Mouse (Mus musculus) kidney, adult 2 months (tissue): Measurements from ENCODE around the gene Phactr1. TPM values are rescaled to one million over a fixed set of nuclear protein-coding genes. Genes with fewer than 3 reads are reported as not detected.

Source experiments
- DNase-seq: peaks from one replicate; pipeline ENCODE4 v3.0.0; 2021
- H3K27ac ChIP-seq: fragments of 200-500 bp; 2 replicates; pipeline ENCODE4 v1.5.1; 2012; ENCODE audit warnings: low read depth, low read length, control low read depth, inconsistent platforms; ENCODE audit not compliant: insufficient read depth
- H3K27me3 ChIP-seq: fragments of 200-500 bp; replicated peaks from 2 replicates; pipeline ENCODE4 v1.6.1; 2012; ENCODE audit warnings: mild to moderate bottlenecking, moderate library complexity, low read length, inconsistent platforms; ENCODE audit not compliant: control insufficient read depth, insufficient read depth
- H3K36me3 ChIP-seq: fragments of 200-500 bp; 2 replicates; pipeline ENCODE4 v1.6.1; 2012; ENCODE audit warnings: mild to moderate bottlenecking, moderate library complexity, low read length, inconsistent platforms; ENCODE audit not compliant: control insufficient read depth, insufficient read depth
- H3K4me1 ChIP-seq: fragments of 200-500 bp; 2 replicates; pipeline ENCODE4 v1.6.1; 2011; ENCODE audit warnings: low read length; ENCODE audit not compliant: control insufficient read depth, insufficient read depth
- H3K4me3 ChIP-seq: fragments of 200-500 bp; 2 replicates; pipeline ENCODE4 v1.5.1; 2011; ENCODE audit warnings: mild to moderate bottlenecking, low read depth, low read length, control low read depth; ENCODE audit not compliant: insufficient read depth
- CTCF ChIP-seq: fragments of 200-500 bp; conservative IDR thresholded peaks from 2 replicates; pipeline ENCODE4 v1.5.1; 2011; ENCODE audit warnings: low read depth, mild to moderate bottlenecking, control low read depth, low read length, moderate library complexity, mixed read lengths; ENCODE audit not compliant: insufficient read depth, insufficient read length
- POLR2A ChIP-seq: fragments of 200-500 bp; IDR thresholded peaks from one replicate; pipeline ENCODE4 v1.6.1; 2011; ENCODE audit warnings: low read depth, low read length, control low read depth
- WGBS: fragments of 180-500 bp; shearing (Covaris S2); methylation state at CpG from one replicate; pipeline ENCODE4 v1.1.7; 2018; 5-methylcytosine and 5-hydroxymethylcytosine counted together
- polyA plus RNA-seq: library from polyadenylated mRNA; depleted of rRNA; stranded (reverse); fragments of >200 nt; gene quantifications from 2 replicates; pipeline ENCODE4 v1.2.3, GENCODE M21; 2012

Gene Phactr1
- polyA plus RNA-seq, 1 experiment, result 8.9 TPM

DNA sequence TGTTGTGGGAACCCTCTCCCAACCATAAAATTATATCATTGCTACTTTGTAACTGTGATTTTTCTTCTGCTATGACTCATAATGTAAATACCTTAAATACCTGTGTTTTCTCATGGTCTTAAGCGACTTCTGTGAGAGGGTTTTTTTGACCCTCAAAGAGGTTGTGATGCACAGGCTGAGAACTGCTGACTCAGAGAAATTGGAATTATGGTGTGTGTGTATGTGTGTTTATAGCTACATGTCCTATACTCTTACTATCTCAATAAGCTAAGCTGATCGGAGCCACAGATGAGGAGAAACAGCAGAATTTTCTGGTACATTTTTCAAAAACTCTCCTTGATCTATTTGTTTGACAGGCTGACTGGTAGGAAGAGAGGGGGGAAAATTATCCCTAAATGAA is 239.6 kb downstream of the Phactr1 start:
- H3K36me3 ChIP-seq, result no peaks in the 10 kb centered on the region
- no peak for DNase-seq
- no peaks in the 10 kb centered on the region for H3K27me3 ChIP-seq
- TF ChIP-seq POLR2A (no peak), CTCF (no peak)
- H3K4me1 ChIP-seq, result peaks cover 4% of the 10 kb centered on the region; the same call in 1 of the 2 replicates
- H3K4me3 ChIP-seq, result no peak overlapping the region
- WGBS, result 92% methylated on average over 2 of the region's 2 CpGs
- H3K27ac ChIP-seq, result no peak overlapping the region

DNA sequence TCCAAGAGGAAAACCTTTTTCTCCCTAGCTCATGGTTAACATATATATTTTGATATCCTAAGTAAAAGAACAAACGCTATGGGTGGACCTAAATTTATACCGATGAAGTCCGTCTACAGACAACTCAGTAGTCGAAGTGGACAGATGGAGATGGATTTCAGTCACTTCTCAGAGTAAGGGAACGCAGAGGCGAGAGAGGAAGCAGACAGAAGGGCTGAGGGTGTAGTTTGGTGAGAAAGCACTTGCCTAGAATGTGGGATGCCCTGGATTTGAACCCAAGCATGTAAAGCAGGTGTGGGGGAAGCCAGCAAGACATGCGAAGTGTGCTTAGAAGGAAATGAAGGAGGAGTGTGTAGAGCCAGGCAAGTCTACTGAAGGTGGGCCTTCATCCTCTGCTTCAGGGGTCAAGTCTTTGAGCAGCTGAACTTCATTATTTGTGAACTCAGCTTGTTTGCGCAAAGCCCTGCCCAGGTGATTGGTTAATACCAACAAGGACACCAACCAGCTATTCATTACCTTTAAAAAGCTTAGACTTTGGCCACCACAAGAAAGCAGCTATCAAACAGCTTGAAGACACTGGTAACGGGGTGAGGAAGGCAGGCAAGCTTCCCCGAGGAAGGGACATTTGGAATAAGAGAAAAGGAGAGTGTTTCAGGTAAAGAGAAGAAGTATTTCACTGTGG is 241.5 kb downstream of the Phactr1 start:
- H3K4me3 ChIP-seq, result no peak overlapping the region
- peaks cover 4% of the 10 kb centered on the region; the same call in 1 of the 2 replicates for H3K4me1 ChIP-seq
- 81% methylated on average over 10 of the region's 10 CpGs for whole genome bisulfite sequencing
- DNase-seq, result peak; percentile 85
- no peaks in the 10 kb centered on the region for H3K36me3 ChIP-seq
- TF ChIP-seq POLR2A (no peak), CTCF (no peak)
- H3K27me3 ChIP-seq, result no peaks in the 10 kb centered on the region
- H3K27ac ChIP-seq, result peak overlapping the region; percentile 61; the same call in 1 of the 2 replicates

- 97% methylated on average over 11 of the region's 11 CpGs for WGBS
- DNase-seq, result no peak
- Histone ChIP-seq H3K4me1 (no peaks in the 10 kb centered on the region), H3K27ac (no peak overlapping the region), H3K4me3 (no peak overlapping the region), H3K36me3 (no peaks in the 10 kb centered on the region), H3K27me3 (no peaks in the 10 kb centered on the region)
- TF ChIP-seq CTCF (no peak), POLR2A (no peak)
These were observed 247.4 kb downstream of the Phactr1 start for GRCm38 (mm10) chr13:42927778-42928177.

DNA sequence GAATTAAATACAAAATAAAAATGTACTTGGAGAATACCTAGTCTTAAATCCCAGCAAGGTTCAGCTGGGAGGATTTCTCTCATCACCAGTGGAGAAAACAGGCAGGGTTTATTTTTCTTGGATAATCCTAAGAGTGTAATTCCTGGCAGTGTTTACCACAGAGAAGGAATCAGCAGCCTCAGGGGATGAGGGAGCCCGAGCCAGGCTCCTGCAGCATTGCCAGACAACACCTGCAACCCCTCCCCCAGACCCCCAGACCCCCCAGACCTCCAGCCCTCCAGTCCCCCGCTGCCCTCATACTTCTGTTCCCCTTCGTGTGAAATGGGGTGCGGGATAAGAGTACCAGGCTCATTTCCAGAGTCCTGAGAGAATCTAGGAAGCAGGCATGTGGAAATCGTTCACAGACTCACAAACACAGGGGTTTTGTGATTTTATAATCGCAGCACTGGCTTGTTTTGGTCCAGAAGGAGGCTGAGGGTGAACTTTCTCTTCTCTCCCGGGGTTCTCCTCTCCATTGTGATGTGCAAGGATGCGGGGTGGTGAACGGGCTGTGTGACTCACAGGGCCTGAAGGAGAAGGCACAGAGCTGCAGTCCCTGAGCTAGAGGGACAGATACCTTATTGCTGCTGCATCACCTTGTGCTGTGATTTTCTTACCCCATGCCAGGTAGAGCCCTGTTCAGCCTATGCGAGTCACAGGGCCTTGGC is 249.3 kb downstream of the Phactr1 start:
- DNase-seq, result no peak
- Histone ChIP-seq H3K36me3 (no peaks in the 10 kb centered on the region), H3K27me3 (no peaks in the 10 kb centered on the region), H3K27ac (no peak overlapping the region), H3K4me3 (no peak overlapping the region), H3K4me1 (no peaks in the 10 kb centered on the region)
- 66% methylated on average over 10 of the region's 10 CpGs for WGBS
- TF ChIP-seq POLR2A (no peak), CTCF (no peak)

GRCm38 (mm10) chr13:42932046-42932445 is 251.6 kb downstream of the Phactr1 start:
- no peak for DNase-seq
- 94% methylated on average over 5 of the region's 5 CpGs for WGBS
- no peak overlapping the region for H3K27ac ChIP-seq
- no peaks in the 10 kb centered on the region for H3K4me1 ChIP-seq
- TF ChIP-seq CTCF, result no peak
- no peak for TF ChIP-seq POLR2A
- no peaks in the 10 kb centered on the region for H3K36me3 ChIP-seq
- no peak overlapping the region for H3K4me3 ChIP-seq
- no peaks in the 10 kb centered on the region for H3K27me3 ChIP-seq

GRCm38 (mm10) chr13:42934538-42935126 is 254.2 kb downstream of the Phactr1 start:
- no peak for DNase-seq
- Histone ChIP-seq H3K4me1 (no peaks in the 10 kb centered on the region), H3K27me3 (no peaks in the 10 kb centered on the region), H3K27ac (no peak overlapping the region), H3K4me3 (no peak overlapping the region), H3K36me3 (no peaks in the 10 kb centered on the region)
- 41% methylated on average over 16 of the region's 16 CpGs for WGBS
- TF ChIP-seq CTCF (no peak), POLR2A (no peak)

DNA sequence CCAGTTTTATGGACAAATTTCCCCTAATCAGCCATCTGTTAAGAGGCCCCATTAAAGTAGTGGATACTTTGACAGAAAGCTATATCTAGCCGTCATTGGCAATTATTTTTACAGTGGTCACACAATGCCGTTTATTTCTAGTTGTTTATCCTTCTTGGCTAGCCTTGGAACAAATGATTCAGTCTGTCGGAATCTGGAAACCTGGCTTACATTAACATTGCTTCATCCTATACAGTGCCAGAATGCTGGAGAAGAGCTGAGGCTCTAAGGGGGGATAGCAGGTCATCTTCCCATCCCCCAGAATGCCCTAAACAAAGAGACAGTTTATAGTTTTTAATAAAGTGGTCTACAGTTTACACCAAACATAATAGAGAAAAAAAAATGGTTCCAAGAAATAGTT is 257.4 kb downstream of the Phactr1 start:
- TF ChIP-seq POLR2A (no peak), CTCF (no peak)

More for the DNA sequence above, 257.4 kb downstream of the Phactr1 start:
- H3K27me3 ChIP-seq, result no peaks in the 10 kb centered on the region
- H3K4me3 ChIP-seq, result no peak overlapping the region
- no peak overlapping the region for H3K27ac ChIP-seq
- H3K36me3 ChIP-seq, result no peaks in the 10 kb centered on the region
- 71% methylated on average over 3 of the region's 3 CpGs for WGBS
- DNase-seq, result no peak
- H3K4me1 ChIP-seq, result no peaks in the 10 kb centered on the region
